Mouse (Mus musculus) frontal cortex, postnatal 14 days (tissue): ENCODE data around the gene Wdr5.
A peak's percentile ranks its signal among the peaks of the same experiment; 100 is the strongest.

Experiments
- DNase-seq, 2 experiments: peaks; one replicate each; pipeline ENCODE4 v3.0.0; 2022; ENCODE audit warnings: low spot score in 2 of 2

The Wdr5 gene

DNA sequence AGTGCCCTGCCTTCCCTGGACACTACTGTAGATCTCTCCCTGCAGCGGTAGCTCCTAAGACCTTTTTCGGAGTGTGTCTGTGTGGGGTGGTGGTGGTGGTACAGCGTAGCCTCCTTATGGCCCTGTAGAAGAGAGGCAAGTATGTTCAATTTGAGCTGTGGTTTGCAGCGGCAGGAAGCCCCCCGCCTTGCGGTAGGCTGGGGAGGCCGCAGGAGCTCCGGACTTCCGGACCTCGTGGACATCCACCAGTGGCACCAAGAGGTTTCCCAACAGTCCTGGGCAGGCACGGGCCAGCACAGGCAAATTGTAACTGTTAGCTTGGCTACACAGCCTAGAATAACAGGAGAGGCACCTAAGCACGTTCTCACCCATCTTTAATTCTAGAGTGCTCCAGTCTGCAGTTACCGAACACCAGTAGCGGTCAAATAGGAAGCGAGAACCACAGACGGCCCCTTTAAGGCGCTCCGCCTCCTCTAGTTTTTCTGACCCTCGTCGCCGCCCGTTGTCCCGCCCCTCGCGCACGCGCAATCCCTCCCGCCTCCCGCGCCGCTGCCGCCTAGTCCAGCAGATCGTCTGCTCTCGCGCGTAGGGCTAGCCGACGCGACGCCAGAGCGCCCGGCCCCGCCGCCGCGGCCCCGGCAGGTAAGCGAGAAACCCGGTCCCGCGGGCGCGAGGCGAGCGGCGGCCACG is at the start of gene Wdr5:
Wdr5 (plus strand) TSS at position 519 of the 690 bp plus-strand sequence.
- peak; percentile 90 to 97 for DNase-seq

DNA sequence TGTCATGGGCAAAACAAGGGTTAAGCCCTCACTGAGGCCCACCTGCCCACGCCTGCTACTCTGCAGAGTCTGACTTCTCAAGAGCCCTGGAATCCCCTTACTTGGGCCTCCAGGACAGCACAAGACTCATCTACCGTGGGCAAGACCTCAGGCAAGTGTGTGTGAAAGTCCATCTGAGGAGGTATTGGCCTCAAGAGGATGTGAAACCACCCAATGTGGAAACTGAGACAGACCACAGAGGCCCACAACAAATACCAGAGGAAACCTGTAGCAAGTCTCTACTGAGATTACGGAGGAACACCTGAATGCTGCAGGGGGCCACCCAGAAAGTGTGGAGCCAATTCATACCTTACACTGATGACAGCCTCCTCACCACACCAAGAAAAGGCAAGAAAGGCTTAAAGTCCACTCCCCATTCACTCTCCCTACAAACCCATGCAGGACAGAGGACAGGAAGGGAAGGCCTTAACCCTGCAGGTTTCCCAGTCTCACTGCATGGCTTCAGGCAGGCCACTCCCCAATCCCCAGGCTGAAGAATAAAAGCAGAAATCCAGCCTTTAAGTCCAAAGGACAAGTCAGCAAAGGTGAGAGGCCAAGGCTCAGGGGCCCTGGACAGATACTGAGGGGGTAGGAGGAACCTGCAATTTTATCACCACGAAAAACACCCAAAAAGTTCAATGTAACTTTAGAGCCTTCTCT is 45.5 kb upstream of the Wdr5 start:
- no peak for DNase-seq

DNA sequence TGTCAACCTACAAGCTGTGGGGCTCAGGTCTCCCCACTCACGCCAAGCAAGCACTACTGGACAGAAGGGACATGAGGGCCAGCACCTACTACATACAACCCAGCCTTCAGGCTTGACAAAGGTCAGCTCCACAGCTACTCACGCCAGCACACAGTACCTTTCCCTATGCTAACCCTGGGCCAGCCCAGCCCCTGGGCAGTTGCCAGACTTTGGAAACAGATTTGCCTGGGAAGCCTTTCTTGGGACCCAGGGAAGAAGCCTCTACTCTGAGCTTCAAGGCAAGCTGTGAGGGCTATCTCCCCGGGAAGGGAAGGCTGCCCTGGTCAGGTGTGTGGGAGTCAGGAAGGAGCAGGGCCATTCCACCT is 45.0 kb upstream of the Wdr5 start:
- DNase-seq, result no peak

DNA sequence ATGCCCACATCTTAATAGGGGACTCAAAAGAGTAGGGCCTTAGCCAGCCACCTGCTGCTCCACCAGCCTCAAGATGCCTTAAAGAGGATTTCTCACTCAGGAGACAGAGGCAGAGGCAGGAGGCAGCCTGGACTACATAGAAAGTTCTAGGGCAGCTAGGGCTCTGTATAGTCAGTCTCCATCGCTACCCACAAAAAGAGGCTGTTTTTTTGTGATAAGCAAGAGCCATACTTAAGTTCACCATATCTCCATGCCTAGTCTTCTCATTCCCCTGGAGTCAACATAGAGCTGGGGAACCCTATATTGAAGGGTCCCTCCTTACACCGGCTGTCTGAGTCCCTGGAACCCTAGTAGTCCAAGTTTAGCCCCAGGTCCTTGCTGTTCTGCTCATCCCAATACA is 44.4 kb upstream of the Wdr5 start:
- DNase-seq, result no peak

DNA sequence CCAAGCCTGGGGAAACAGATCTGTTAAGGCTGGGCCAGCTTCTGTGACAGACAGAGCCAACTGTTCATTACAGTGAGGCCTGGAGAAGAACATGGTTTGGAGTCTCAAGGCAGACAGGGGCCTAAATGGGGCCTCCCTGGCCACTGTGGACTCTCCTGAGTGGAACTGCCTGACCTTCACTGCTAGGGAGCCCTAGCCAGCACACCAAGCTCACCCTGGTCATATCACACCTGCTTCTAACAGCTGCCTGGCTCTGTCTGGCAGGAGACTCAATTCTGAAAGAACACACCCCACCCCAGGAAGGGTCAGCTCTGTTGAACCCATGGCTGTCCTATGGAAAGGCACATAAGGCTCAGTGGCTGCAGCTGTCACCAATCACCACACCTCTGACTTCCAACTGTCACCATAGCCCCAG is 43.8 kb upstream of the Wdr5 start:
- DNase-seq, result no peak

DNA sequence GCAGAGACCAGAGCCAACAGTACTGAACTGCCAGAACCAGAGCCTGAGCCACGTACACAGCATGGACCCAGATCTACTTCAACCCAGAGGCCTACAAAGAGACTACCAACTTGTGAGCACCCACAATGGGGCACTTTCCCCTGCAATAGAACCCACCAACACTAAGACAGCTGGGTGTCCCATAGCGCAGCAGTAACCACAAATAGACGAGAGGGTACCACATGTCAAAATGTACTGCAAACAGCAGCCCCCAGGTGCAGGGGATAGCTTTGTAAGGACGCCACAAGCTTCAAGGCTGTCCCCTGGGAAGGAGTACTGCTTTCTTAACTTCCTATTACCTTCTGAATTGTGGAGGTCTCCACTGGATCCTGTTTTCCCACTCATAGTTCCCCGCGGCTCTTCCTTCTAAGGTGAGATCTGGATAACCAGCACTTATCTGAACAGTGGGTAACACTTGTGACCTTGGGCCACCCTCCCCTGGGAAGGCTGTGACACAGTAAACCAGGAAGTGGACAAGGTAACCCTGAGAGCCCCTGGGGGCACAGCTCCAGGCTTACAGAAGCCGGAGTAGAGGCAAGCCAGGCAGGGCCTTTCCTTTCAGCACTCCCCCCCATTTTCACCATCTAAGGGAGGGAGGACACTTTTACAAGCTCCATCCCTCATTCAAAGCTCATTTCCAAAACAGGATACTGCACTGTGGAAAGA is 41.7 kb upstream of the Wdr5 start:
- no peak for DNase-seq

DNA sequence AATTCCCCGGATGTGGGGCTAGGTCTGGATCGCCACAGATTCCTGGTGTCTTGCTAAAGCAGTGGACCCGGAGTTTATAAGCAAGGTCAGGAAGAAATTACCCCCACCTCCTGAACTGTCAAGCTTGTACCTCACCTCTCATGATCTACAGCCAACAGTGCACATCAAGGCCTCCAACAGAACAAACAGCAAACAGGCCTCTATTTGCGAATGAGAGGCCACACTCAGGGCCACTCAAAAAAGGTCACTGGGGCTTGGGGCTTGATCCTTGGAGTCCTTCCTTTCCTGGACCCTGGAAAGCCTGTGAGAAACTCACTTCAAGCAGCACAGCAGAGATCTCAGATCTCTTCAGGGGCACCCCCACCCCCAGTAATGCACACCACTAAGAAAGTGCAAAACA is 41.0 kb upstream of the Wdr5 start:
- DNase-seq, result no peak

DNA sequence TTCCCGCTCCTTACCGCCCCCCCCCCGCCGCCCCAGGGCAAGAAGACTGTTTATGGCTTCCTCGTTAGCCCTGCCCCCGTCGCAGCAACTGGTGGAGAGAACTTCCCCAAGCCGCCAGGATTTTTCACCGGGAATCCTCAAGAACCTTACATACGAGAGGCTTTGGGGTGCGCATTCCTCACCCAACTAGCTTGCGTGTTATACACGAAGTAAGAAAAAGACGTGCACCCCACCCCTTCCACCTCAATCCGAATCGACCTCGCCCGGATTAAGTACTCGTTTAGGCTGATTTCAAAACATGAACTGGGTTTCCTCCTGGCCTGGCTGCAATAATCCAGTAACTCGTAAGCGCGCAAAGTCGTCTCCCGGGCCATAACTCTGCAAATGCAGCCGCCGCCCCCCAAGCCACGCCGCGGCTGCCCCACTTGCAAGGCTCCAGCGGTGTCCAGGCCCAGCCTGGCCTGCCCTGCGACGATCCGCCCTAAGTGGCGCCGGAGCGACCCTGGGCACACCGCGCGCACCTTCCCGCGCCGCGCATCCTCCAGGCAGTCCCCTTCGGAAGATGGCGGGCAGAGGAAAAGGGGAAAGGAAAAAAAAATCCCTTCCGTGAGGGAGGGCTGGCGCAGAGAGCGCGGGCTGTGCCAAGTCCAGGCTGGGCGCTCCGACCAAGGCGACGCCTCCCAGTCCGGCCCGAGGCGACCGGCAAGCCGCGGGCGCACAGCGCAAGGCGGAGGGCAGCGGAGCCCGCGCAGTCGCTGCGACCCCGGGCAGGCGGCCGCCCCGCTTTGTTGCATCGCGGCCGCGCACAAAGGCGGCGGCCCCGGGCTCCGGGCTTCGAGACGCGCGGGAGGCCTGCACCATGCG is 40.1 kb upstream of the Wdr5 start:
- DNase-seq, result peak in 1 of 2 experiments; percentile 24

DNA sequence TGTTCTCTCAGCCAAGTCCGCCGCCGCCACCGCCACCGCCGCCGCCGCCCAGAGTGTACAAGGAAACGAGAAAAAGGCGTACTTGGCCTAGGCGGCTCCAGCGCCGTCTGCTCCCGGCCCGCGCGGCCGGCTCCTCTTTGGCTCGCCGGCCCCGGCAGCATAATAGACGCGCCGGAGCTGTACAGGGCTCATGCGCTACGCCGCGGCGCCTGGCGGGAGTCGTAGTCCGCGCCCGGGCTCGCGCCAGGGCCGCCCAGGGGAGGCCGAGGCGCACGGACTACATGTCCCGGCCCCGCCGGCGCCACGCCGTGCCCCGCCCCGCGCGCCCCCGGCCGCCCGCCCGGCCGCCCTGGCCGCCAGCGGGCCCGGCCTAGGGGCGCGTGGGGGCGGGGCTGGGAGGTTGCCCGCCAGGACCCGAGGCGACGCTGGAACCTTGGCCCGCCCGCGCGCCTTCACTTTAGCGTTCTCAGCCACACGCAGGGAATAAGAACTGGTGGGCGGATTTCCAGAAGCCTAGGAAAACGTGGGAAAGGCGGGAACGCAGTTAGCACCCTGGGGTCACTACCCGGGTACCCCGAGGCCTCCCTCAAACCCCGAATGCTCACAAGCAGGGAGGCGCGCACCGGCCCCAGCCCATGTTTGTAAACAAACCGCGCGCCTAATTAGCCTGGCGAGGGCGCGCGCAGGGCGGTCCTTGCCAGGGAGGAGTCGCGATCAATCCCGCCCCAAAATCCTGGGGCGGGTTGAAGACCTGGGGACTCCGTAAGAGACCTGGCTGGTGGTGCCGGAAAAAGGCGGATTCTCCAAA is 39.3 kb upstream of the Wdr5 start:
- DNase-seq, result peak; percentile 84 to 86

DNA sequence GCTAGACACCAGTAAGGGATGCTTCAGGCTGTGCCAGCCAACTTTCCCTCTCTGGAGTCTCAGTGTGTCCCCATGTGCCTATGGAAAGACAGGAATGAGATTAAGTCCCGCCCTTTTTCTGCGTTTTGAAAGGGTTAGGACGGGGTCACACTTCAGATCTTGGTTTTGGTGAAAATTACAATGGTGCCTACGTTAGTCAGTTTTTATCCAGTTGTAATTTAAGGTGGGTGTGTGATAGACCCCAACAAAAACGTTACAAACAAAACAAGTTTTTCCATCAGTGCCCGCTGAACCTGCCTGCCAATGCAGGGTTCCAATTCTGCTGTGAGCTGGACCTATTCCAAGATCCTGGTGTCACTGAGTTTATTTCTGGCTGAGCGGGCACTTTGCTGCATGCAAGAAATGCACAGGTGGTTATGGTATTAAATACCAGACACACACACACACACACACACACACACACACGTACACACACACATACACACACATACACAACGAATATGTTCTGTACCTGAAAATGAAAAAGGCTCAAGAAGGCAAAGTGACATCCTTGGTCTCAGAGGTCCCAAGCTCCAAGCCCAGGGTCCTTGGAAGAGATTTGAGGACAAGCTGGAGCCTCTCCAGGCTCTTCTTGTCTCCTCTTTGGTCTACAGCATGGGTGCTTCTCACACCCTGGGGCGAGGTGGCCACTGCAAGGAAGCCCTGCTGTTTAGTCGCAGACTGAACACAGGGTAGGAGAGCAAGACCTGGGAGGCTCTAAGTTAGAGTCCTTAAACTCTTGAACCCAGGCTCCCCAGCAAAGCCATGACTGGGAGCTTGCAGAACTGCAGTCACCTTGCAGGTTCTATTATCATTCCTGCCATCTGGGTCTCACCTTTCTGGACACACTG is 38.4 kb upstream of the Wdr5 start:
- no peak for DNase-seq

DNA sequence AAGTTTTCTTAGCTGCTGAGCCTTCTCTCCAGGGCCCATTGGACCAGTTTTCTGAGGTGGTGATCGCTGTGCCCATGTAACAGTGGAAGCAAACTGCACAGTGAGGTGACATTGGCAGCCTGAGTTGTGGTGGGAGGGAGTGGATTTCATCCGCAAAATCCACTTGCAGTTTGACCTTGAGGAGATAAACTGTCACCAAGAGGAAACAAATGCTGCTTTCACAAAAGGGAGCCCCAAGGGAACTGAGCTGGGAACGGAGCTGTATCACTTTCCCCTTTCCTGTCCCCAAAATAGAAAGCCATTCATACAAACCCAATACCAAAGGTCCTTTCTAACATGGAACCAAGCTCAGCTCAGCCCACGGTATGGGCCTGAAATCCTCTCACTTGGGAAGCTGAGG is 35.1 kb upstream of the Wdr5 start:
- no peak for DNase-seq

DNA sequence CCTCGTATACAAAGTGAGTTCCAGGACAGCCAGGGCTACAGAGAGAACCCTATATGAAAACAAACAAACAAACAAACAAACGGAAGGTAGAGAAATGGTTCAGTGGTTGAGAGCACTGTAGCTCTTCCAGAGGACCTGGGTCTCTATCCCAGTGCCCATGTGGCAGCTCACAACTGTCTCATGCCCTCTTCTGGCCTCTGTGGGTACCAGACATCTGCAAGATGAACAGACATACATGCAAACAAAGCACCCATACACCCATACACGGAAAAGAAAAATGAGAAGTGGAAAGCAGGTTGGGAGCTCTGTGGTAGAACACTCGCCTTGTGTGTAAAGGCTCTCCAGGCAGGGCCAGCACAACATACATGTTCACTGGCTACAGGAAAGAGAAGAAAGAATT is 34.6 kb upstream of the Wdr5 start:
- DNase-seq, result no peak

DNA sequence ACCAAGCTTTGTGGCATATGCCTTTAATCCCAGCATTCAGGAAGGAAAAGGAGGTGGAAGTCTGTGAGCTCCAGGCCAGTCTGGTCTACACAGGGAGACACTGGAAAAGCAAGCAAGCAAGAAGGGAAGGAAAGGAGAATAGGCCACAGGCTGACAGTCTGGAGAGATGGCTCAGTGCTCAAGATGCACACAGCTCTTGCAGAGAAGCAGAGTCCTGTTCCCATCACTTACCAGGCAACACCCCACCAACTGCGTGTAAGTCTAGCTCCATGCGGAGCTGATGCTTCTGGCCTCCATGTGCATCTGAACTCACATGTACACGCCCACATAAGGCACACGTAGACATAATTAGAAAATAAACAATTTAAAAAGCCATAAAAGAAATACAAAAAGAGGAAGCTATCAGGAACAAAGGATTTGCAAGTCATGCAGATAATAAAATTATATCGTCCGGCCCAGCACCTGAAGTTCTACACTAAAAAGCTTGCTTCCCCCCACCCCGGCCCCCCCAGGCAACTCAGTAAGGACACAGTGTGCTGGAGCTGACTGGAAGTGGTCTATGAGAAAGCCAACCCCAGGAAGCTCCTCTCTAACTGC is 32.6 kb upstream of the Wdr5 start:
- no peak for DNase-seq

DNA sequence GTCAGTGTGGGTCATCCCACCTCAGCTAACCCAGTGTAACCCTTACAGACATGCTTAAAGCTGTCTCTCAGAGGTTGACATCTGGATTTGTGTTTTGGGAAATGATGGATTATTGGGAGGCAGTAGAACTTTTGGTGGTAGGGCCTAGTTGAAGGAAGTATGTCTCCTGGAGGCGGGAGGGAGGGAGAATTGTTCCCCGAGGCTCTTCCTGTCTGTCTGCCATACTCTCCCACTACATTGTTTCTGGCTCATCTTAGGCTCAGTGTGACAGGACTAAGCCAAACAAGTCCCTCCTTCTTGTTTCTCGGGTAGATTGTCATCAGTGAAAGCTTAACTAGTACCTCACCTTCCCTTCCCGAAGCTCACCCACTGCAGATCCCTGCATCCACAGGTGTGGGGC is 28.2 kb upstream of the Wdr5 start:
- DNase-seq, result no peak

DNA sequence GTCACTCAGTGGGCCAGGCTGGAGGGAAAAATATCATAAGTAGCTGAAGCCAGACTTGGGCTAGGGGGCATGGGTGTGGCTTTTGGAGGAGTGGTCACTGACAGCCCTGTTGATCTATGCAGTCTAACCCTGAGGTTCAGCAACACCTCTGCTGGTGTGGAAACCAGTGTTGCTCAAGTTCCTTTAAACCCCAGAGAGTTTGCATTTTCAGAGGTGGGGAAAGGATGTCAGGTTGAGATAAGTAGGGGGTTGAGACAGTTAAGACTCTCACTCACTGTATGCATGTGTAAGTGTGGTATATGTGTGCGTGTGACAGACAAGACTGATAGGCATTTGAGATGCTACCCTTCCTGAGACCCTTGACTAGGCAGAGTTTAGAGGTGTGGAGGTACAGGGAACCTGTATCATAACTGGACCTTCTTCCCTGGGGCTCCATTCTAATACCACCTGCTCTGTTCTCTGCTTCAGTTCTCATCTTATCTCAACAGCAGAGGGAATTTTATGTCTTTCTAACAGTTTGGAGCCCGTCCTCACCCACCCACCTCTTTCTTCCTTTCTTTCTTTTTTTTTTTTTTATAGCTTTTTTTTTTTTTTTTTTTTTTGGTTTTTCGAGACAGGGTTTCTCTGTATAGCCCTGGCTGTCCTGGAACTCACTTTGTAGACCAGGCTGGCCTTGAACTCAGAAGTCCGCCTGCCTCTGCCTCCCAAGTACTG is 27.5 kb upstream of the Wdr5 start:
- DNase-seq, result no peak

DNA sequence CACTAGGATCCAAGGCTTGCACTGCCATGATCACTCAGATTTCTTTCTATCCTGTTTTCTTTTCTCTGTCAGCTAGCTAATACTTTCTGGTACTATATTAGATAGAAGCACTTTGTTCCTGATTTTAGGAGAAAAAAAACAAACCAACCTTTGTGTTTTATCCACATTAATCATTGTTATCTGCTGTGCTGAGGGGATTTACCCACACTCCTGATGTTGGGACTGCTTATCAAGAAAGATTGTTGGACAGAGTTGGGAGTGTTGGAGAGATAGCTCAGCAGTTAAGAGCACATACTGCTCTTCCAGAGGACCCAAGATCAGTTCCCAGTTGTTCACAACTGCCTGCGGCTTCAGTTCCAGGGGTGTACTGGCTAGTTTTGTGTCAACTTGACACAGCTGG is 26.6 kb upstream of the Wdr5 start:
- no peak for DNase-seq

DNA sequence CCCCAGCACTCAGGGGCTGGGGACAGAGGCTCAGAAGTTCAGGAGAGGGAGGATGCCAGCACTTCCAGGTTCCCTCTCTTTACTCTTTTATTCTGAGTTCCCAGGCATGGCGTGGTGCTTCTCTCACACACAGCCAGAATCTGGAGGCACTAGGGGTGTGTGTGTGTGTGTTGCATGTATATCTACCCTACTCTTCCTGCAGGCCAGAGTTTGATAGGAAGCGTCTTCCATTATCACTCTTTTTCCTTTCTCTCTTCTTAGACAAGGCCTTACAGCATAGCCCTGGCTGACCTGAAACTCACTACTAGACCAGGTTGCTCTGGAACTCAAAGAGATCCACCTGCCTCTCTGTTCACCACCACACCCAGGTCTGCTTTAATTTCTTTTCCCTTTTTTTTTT is 24.0 kb upstream of the Wdr5 start:
- no peak for DNase-seq

DNA sequence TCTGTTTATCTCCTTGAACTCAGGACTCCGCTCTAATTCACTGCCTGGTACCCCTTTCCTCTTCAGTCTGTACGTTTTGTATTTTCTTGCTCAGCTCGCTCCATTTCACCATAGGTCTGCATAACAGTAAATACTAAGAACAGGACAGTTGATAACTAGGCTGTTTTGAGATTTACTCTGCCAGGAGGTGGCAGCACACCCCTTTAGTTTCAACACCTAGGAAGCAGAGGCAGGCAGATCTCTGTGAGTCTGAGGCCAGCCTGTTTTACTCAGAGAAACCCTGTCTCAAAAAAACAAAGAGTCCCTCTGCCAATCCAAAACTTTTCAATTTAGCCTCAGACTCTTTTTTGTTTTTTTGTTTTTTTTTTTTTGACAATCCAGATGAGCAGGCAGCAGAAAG is 21.0 kb upstream of the Wdr5 start:
- DNase-seq, result no peak

DNA sequence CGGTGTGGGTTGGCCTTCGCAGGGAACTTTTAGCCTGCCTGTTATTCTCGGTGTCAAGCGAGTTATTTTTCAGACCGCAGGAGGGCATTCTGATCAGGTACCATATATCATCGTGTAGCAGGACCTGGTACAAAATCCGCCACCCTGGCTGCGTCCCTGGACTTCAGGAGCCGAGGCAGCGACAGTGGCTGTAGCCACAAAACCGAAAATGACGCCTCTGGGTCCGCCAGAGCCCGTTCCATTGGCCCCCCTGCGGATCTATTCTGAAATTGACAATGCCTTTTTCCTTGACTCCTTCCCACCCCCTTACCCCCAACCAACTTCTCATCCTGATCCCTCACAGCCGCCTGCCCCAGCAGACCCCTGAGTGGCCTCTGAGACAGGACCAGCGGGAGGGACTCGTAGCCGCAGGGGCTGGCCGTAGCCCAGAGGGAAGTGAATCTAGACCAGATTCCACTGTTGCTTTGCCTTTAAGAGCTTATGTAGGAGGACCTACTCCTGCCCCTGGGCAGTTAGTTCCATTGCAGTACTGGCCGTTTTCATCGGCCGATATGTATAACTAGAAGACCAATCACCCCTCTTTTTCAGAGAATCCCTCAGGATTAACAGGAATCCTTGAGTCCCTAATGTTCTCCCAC is 18.4 kb upstream of the Wdr5 start:
- no peak for DNase-seq
